Mouse (Mus musculus): ENCODE measurements around the gene Mnat1. TPM values are rescaled to one million over a fixed set of nuclear protein-coding genes. Genes with fewer than 3 reads are reported as not detected.
A peak's percentile ranks its signal among the peaks of the same experiment; 100 is the strongest.
"Not testable (repeated sequence)": the region's sequence is repeated elsewhere in the genome, so short reads cannot be mapped to it uniquely, and the experiment has no call there.

Gene Mnat1
- polyA plus RNA-seq, 1 experiment: 4.4 TPM

DNA sequence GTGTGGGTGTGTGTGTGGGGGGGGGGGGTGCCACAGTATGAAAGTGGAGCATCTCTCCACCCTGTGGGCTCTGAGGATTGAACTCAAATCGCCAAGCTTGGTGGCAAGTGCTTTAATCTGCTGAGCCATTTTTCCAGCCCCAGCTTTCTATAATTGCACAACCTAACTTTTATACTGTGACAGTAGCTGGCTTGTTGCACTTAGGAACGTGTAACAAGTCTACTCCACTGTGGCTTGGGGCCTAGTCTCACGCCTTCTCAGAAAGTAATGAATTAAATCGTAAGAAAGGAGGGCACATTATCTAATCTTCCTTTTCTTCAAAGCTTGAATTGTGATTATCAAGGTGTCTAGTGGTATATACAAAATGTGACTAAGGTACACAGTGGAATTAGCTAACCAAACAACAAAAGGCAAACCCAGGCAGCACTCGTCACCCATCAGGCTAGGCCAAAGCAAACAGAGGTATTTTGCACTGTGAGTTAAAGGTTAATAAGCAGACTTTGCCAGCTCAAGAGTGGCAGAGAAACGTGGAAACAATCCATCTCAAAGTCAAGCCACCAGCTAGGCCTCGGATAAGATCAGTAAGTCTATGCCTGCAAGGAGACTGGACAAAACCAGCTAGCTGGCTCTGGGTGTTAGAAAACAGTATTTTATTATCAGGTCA is 32.7 kb upstream of the Mnat1 start:
- H3K27ac ChIP-seq (ENCODE audit: control insufficient read depth, insufficient read depth, low read depth, low read length): no peak overlapping the region

DNA sequence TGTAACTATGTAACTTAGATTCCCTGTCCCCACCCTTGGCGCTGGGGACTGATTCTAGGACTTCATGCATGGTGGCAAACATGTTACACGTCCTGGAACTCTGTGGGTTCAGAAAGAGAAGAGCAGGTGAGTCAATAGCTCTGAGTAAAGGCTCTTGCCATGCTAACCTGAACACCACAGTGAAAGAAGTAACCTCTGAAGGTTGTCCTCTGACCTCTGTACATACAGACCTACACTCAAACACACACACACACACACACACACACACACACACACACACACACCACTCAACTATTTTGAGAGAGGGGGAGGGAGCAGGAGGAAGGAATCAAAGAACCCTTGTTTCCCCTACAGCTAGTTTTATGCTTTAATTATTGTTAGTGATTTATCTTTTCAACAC is 29.3 kb upstream of the Mnat1 start:
- Histone ChIP-seq H3K27ac (ENCODE audit: control insufficient read depth, insufficient read depth, low read depth, low read length) (no peak overlapping the region), H3K4me3 (ENCODE audit: control insufficient read depth, low read depth, low read length) (no peak overlapping the region), H3K27me3 (ENCODE audit: control insufficient read depth, insufficient read depth, low read length) (no peaks in the 10 kb centered on the region), H3K36me3 (ENCODE audit: control insufficient read depth, insufficient read depth, low read length) (no peaks in the 10 kb centered on the region), H3K4me1 (ENCODE audit: control insufficient read depth, insufficient read depth, low read length) (no peaks in the 10 kb centered on the region)
- TF ChIP-seq POLR2A (IDR thresholded peaks at IDR 0.05; ENCODE audit: control insufficient read depth, low read depth, low read length): no peak
- no peak for TF ChIP-seq CTCF (IDR thresholded peaks at IDR 0.05; ENCODE audit: control insufficient read depth, insufficient read depth, insufficient replicate concordance, low read depth, low read length)

More for the DNA sequence above, 32.7 kb upstream of the Mnat1 start:
- TF ChIP-seq POLR2A (IDR thresholded peaks at IDR 0.05; ENCODE audit: control insufficient read depth, low read depth, low read length): no peak
- TF ChIP-seq CTCF (IDR thresholded peaks at IDR 0.05; ENCODE audit: control insufficient read depth, insufficient read depth, insufficient replicate concordance, low read depth, low read length): no peak
- no peak overlapping the region for H3K4me3 ChIP-seq (ENCODE audit: control insufficient read depth, low read depth, low read length)
- H3K36me3 ChIP-seq (ENCODE audit: control insufficient read depth, insufficient read depth, low read length): no peaks in the 10 kb centered on the region
- no peaks in the 10 kb centered on the region for H3K4me1 ChIP-seq (ENCODE audit: control insufficient read depth, insufficient read depth, low read length)
- H3K27me3 ChIP-seq (ENCODE audit: control insufficient read depth, insufficient read depth, low read length): no peaks in the 10 kb centered on the region

DNA sequence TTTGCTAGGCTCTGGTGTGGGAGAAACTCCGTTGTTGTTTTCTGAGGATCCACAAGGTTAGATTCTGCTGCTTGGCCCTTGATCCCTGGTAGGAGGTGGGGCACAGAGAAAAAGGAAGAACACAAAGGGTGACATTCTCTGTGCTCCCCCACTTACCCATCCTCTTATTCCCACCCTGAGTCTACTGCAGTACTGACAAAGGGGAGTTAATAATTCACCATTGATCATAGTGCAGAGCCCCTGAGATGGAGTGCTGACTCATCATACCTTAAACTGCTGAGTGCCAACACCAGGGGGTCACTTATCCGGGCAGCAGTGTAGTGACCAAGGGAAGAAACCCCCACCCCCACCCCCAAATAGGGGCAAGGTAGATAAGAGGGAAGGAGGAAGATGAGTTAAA is 28.9 kb upstream of the Mnat1 start:
- no peaks in the 10 kb centered on the region for H3K27me3 ChIP-seq (ENCODE audit: control insufficient read depth, insufficient read depth, low read length)
- H3K4me3 ChIP-seq (ENCODE audit: control insufficient read depth, low read depth, low read length): no peak overlapping the region
- H3K27ac ChIP-seq (ENCODE audit: control insufficient read depth, insufficient read depth, low read depth, low read length): no peak overlapping the region
- TF ChIP-seq CTCF (IDR thresholded peaks at IDR 0.05; ENCODE audit: control insufficient read depth, insufficient read depth, insufficient replicate concordance, low read depth, low read length) (no peak), POLR2A (IDR thresholded peaks at IDR 0.05; ENCODE audit: control insufficient read depth, low read depth, low read length) (no peak)
- no peaks in the 10 kb centered on the region for H3K4me1 ChIP-seq (ENCODE audit: control insufficient read depth, insufficient read depth, low read length)
- H3K36me3 ChIP-seq (ENCODE audit: control insufficient read depth, insufficient read depth, low read length): no peaks in the 10 kb centered on the region

- not testable (repeated sequence) for H3K27ac ChIP-seq (ENCODE audit: control insufficient read depth, insufficient read depth, low read depth, low read length); H3K27me3 ChIP-seq (ENCODE audit: control insufficient read depth, insufficient read depth, low read length); H3K4me1 ChIP-seq (ENCODE audit: control insufficient read depth, insufficient read depth, low read length); H3K36me3 ChIP-seq (ENCODE audit: control insufficient read depth, insufficient read depth, low read length); H3K4me3 ChIP-seq (ENCODE audit: control insufficient read depth, low read depth, low read length)
These were observed 27.3 kb upstream of the Mnat1 start for GRCm38 (mm10) chr12:73096177-73096576.

DNA sequence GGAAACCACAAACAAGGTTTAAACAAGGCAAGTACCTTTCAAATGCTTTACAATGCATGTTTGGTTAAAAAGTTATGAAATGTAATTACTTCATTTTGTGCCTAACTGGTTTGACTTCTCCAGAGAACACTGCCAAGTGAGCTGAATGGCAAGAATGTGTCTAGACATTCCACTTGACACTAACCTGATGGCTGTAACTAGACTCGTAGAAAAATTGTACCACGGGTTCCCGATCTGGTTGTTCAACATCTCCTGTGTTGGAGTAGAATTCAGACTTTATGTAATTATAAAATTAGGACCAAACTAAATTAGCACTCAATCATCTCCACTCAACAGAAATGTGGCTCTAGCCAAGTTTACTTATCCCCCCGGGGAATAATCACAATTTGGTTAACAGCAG is 24.9 kb upstream of the Mnat1 start:
- no peaks in the 10 kb centered on the region for H3K36me3 ChIP-seq (ENCODE audit: control insufficient read depth, insufficient read depth, low read length)
- H3K27me3 ChIP-seq (ENCODE audit: control insufficient read depth, insufficient read depth, low read length): no peaks in the 10 kb centered on the region
- peaks cover 2% of the 10 kb centered on the region for H3K4me1 ChIP-seq (ENCODE audit: control insufficient read depth, insufficient read depth, low read length)
- H3K4me3 ChIP-seq (ENCODE audit: control insufficient read depth, low read depth, low read length): no peak overlapping the region
- TF ChIP-seq CTCF (IDR thresholded peaks at IDR 0.05; ENCODE audit: control insufficient read depth, insufficient read depth, insufficient replicate concordance, low read depth, low read length): no peak
- TF ChIP-seq POLR2A (IDR thresholded peaks at IDR 0.05; ENCODE audit: control insufficient read depth, low read depth, low read length): no peak
- H3K27ac ChIP-seq (ENCODE audit: control insufficient read depth, insufficient read depth, low read depth, low read length): no peak overlapping the region

- H3K4me3 ChIP-seq (ENCODE audit: control insufficient read depth, low read depth, low read length): peak overlapping the region; percentile 27
- no peaks in the 10 kb centered on the region for H3K27me3 ChIP-seq (ENCODE audit: control insufficient read depth, insufficient read depth, low read length)
- peaks cover 5% of the 10 kb centered on the region for H3K4me1 ChIP-seq (ENCODE audit: control insufficient read depth, insufficient read depth, low read length)
- no peak for TF ChIP-seq CTCF (IDR thresholded peaks at IDR 0.05; ENCODE audit: control insufficient read depth, insufficient read depth, insufficient replicate concordance, low read depth, low read length)
- TF ChIP-seq POLR2A (IDR thresholded peaks at IDR 0.05; ENCODE audit: control insufficient read depth, low read depth, low read length): no peak
- H3K27ac ChIP-seq (ENCODE audit: control insufficient read depth, insufficient read depth, low read depth, low read length): no peak overlapping the region
- H3K36me3 ChIP-seq (ENCODE audit: control insufficient read depth, insufficient read depth, low read length): no peaks in the 10 kb centered on the region
These were observed 19.8 kb upstream of the Mnat1 start for GRCm38 (mm10) chr12:73103713-73104112.

GRCm38 (mm10) chr12:73107821-73108220 is 15.7 kb upstream of the Mnat1 start:
- Histone ChIP-seq H3K4me3 (ENCODE audit: control insufficient read depth, low read depth, low read length) (no peak overlapping the region), H3K4me1 (ENCODE audit: control insufficient read depth, insufficient read depth, low read length) (peaks cover 22% of the 10 kb centered on the region), H3K27me3 (ENCODE audit: control insufficient read depth, insufficient read depth, low read length) (no peaks in the 10 kb centered on the region; the same call in 1 of the 2 replicates), H3K36me3 (ENCODE audit: control insufficient read depth, insufficient read depth, low read length) (no peaks in the 10 kb centered on the region), H3K27ac (ENCODE audit: control insufficient read depth, insufficient read depth, low read depth, low read length) (no peak overlapping the region)
- no peak for TF ChIP-seq POLR2A (IDR thresholded peaks at IDR 0.05; ENCODE audit: control insufficient read depth, low read depth, low read length)
- TF ChIP-seq CTCF (IDR thresholded peaks at IDR 0.05; ENCODE audit: control insufficient read depth, insufficient read depth, insufficient replicate concordance, low read depth, low read length): no peak
